Mouse (Mus musculus) brain, embryonic 14.5 days (tissue): ENCODE data around the gene Cbx4. TPM values are rescaled to one million over a fixed set of nuclear protein-coding genes. Genes with fewer than 3 reads are reported as not detected.

Experiments used
- DNase-seq: peaks from one replicate; pipeline ENCODE4 v3.0.0-alpha.2; 2011; ENCODE audit warnings: low read depth
- CTCF ChIP-seq: fragments of 200-500 bp; IDR thresholded peaks from 2 replicates; pipeline ENCODE4 v1.5.1; 2012; ENCODE audit warnings: inconsistent platforms, mild to moderate bottlenecking, moderate library complexity, borderline replicate concordance; ENCODE audit not compliant: insufficient read depth, insufficient read length; ENCODE audit errors: extremely low read depth
- POLR2A ChIP-seq: fragments of 200-500 bp; IDR thresholded peaks from 2 replicates; pipeline ENCODE4 v1.6.1; 2012; ENCODE audit warnings: mild to moderate bottlenecking, inconsistent platforms, borderline replicate concordance; ENCODE audit not compliant: poor library complexity, insufficient read depth, insufficient read length, severe bottlenecking; ENCODE audit errors: extremely low read depth
- polyA plus RNA-seq: library from polyadenylated mRNA; depleted of rRNA; stranded (reverse); fragments of >200 nt; gene quantifications from 2 replicates; pipeline ENCODE4 v1.2.3, GENCODE M21; 2012

The Cbx4 gene
- polyA plus RNA-seq, 1 experiment: 34.7 TPM

- peak; percentile 21; the same call in 1 of the 2 replicates for TF ChIP-seq CTCF
- TF ChIP-seq POLR2A: no peak
- peak; percentile 59 for DNase-seq
Observed at GRCm38 (mm10) chr11:119058041-119058995, 27.7 kb downstream of the Cbx4 start.

- no peak for TF ChIP-seq CTCF
- no peak for TF ChIP-seq POLR2A
- peak; percentile 52 for DNase-seq
Observed at GRCm38 (mm10) chr11:119057291-119057690, 28.7 kb downstream of the Cbx4 start.

DNA sequence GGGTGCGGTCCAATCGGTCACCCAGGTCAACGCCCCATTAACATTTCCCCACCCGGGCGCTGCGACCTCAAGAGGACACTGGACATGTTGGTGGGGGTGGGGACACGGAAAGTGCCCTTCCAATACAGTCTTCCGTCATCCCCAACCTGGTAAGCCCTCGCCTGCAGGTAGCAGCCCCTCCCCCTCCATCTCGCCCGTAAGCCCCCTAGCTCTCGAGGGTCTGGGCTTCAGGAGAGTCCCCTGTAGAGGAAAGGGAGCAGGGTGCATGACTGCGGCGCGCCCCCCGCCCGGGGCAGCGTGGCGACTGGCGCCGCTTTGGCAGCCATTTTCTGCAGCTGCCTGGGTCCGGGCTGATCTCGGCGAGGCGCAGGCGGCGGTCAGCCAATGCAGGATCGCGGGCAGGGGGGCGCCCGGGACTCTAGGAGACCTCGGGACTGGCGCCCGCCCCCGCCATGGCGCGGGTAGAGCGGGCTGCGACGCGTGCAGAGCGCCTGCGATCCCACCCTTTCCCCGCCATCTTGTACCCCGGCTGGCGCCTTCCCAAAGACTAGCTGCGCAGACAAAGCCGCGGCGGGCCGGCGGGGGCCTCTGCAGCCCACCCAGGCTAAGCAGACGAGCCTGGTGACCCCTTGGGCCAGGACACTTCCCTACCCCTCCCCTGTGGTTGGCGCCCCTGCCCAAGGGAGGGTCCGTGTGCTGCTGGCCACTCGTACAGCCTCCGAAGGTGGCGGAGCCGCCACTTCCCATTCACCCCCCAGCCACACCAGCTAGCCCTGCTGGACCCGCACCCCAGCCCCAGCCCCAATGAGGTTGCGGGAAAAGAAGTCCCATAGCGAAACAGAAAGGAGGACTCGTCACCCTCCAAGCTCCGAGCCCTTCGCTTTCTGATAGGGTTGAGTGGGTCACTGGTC is 29.5 kb downstream of the Cbx4 start:
- TF ChIP-seq CTCF: no peak
- peak; percentile 54 for TF ChIP-seq POLR2A
- DNase-seq: peak; percentile 80

GRCm38 (mm10) chr11:119055571-119056131 is 30.4 kb downstream of the Cbx4 start:
- DNase-seq: no peak
- TF ChIP-seq CTCF (no peak), POLR2A (no peak)

GRCm38 (mm10) chr11:119054351-119055345 is 31.4 kb downstream of the Cbx4 start:
- peak; percentile 74 for DNase-seq

GRCm38 (mm10) chr11:119053738-119054350 is 32.2 kb downstream of the Cbx4 start:
- peak; percentile 94 for DNase-seq
- no peak for TF ChIP-seq CTCF
- TF ChIP-seq POLR2A: no peak; the same call in 1 of the 2 replicates

More at GRCm38 (mm10) chr11:119054351-119055345, 31.4 kb downstream of the Cbx4 start:
- TF ChIP-seq POLR2A: no peak
- TF ChIP-seq CTCF: peak; percentile 58; the same call in 1 of the 2 replicates

DNA sequence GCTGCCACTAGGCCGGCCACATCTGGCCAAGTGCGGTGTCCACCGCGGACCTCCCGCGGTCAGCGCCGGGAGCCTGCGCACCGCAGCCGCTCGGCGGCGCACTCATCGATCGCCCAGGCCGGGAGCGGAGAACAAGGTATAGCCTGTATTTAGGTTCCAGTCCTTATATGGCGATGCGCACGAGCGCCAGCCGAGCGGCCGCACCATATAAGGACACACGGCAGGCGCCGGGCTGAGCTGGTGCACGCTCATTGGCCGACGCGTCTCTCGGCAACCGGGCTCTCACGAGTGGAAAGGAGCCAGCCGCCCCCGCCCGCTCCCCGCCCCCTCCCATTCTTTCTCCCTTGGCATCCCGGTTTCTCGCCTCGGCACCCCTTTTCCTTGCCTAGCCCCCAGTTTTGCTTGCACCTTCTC is 32.8 kb downstream of the Cbx4 start:
- DNase-seq: peak; percentile 99
- TF ChIP-seq POLR2A (peak; percentile 69), CTCF (peak; percentile 47; the same call in 1 of the 2 replicates)

- peak; percentile 77 for DNase-seq
- TF ChIP-seq CTCF: no peak
- TF ChIP-seq POLR2A: no peak
Observed at GRCm38 (mm10) chr11:119052661-119053256, 33.3 kb downstream of the Cbx4 start.
